Mouse (Mus musculus): ENCODE data around the gene Tdrkh.

Tdrkh gene

DNA sequence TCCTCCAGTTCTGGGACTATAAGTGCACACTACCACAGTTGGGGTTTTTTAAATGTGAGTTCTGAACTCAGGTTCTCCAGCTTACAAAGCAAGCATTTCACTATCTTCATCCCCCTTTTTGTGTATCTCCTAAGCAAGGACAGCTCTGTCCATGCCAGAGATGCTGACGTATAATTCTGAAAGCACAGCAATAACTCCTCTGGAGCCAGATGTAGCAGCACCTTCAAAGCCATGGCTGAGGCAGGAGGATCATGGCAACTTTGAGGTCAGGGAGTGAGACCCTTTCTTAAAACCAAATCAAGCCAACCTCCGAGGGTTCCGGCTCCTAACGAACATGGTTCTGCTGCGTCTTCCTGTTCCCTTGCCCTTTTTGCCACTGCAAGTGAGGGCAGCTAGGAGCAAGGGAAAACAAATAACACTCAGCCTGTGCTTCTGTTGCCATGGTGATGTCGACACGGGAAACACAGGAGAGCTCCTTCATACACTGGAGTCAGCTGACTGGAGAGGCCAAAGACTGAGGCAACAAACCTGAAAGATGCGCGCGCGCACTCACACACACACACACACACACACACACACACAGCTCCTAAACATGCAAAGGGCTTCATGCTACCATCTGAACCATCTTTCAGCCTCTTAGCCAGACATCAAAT, 51.0 kb downstream of the Tdrkh start:
- no peak for DNase-seq (ENCODE audit: low read depth)

DNA sequence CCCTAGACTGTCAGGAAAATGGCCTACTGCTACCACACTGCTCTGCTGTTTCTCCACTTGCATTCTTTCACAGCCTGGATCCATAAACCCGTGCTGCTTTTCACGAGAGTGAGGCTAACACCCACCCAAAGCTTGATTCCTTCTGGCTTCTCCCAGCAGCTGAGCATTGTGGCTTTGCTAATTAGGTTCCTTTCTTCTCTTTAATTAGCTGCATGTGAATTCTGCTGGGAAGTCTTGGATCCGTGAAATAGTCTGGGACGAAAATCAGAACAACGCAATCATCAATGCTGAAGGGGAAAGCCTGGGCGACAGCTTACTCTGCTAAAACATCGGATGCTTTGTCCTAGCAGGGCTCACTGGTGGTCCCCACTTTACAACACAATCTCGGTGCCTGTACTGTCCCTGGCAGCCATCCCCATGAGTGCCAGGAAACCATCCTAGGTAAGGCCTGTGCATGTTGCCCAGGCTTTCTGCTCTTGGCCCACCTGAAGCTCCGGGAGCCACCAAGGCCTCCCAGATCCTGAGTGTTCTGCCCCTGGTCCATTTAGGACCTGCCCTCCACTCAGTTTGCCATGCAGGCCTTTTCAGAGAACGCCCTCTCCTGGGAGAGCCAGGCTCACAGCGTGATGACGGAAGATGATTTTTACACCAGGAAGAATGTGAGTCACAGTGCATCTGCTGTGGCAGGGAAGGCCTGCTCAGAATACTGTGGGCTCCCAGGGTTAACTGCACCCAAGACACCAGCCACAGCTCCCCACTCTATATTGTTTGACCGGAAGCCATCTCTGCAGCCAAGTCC, 52.8 kb downstream of the Tdrkh start:
- DNase-seq (ENCODE audit: low read depth), result no peak

DNA sequence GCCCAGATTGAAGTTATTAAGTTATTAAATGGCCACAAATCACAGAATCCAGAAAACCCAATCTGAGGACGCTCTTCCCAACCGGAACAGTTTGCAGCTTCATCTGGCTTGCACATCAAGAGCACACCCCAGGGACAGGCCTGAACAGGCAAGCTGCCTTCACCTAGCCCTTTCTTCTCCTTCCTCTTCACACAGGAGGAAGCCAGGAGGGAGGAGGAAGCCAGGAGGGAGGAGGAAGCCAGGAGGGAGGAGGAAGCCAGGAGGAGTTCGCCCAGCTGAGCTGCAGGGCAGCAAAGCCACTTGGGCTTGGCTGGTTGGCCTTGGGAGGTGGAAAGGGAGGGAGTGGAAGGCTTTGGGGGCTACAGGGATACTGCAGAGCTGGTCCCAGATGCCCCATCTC, 55.9 kb downstream of the Tdrkh start:
- no peak for DNase-seq (ENCODE audit: low read depth)

DNA sequence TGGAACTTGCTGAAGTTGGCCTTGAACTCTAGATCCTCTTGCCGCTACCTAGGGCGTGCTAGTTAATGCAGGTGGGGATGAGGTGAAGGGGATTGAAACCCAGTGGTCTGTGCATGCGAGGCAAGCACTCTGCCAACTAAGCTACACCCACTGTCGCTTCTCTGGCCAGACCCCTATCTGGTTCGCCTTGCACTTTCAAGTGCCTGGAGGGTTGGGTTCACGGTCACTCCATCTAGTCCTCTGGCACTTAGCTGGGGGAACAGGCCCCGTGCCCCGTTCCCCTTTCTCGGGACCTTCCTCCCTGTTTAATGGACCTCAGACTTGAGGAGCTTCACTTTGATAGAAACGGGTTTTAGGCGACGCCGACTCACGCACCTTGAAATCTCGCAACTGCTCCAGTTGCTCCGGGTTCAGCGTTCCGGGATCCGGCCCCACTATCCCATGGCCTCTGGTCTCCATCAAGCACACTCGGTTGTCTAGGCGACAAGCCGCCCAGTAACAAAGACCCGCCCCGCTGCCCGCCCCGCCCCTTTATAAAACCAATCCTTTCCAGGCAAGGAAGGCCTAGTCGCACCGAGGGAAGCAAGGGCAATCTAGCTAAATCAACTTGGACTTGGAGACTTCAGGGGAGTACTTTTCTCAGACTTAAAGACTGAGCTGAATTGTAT, 59.5 kb downstream of the Tdrkh start:
- no peak for DNase-seq (ENCODE audit: low read depth)

DNA sequence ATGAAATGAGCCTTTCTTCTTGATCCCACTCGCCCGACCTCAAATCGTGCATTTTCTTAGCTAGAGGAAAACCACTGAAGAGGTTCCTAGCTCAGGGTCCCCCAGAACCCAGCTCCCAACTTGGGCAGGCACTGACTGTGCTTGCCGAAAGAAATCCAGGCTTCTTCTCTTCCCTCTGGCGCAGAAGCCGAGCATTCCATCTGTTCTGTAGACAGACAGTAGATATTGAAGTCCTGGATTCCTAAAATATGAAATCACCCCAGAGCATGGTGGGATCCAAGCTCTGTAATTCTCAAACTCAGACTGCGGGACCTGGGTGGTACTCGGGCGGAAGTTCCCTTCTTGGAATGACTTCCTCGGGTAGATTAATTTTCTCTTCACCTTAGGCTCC, 60.0 kb downstream of the Tdrkh start:
- no peak for DNase-seq (ENCODE audit: low read depth)

DNA sequence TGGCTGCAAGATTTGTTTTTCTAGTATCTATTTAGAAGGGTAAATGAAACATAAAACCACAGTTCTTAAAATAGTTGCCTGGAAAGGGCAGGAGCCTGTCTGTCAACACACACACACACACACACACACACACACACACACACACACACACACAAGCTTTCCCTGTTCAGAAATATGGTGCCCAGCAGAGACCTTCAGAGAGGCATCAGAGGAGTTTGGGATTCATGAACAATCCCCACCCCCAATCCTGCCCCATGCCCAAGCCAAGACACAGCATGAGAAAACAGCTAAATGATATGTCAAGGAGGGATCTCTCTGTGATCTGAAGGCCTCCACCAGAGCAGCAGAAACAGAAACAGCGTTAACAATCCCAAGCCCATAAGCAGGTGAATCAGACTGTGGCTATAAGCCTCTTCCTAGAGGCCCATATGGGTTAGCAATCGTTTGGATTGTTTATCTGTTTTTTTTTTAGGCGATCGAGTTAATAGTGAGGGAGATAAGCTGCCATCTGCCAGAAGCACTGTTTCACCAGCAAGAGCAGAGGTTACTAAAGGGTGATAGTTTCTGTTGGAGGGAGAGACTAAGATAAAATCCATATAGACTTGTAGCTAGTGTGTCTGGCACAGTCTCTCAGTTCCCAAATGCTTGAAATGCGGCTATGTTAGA, 60.6 kb downstream of the Tdrkh start:
- DNase-seq (ENCODE audit: low read depth), result no peak

DNA sequence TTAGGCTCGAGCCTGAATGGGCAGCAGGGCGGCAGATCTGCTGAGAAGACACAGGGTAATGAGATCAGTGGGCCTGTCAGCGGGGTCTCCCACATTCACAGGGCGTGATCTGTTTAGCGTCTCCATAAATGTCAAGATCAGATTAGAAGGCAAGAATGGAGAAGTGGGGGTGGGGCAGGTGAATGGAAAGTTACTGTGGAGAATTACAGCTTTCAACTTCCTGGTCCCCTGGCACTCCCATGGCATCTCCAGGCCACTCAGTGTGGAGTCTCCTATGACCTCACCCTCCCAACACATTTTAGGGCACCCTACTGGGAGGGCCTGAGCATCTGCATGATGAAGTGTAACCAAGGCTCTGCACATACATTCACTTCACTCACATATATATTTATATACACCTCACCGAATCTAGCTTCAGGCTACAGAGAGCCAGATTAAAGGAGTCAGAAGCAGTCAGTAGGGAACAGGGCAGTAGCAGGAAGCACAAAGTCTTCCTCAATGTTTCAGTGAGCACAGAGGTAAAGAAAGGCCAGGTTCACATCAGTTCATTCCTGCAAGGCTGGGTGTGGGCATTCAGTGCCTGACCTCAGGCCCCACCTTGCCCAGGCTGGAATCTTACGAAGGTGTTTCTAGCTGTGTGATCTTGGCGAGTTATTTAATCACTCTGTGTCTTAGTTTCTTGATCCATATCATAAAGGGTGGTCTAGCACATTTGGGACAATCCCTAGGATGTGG, 63.4 kb downstream of the Tdrkh start:
- no peak for DNase-seq (ENCODE audit: low read depth)

DNA sequence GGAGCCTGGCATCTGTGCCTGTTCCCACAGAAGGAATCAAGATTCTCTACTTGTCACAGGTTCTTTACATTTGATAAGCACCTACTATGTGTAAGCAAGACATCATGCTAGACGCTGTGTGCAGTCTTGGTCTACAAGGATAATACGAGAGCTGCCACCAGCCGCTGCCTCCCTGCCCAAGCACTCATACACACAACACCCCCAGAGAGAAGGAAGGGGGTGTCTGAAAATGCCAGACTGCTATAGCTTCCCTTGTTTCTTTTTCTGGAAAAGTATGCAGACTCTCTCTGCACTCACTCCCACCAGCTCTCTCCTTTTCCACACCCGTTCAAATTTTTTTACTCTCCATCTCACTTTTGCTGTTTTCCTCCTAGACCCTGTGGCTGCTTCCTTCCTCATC, 64.4 kb downstream of the Tdrkh start:
- no peak for DNase-seq (ENCODE audit: low read depth)

DNA sequence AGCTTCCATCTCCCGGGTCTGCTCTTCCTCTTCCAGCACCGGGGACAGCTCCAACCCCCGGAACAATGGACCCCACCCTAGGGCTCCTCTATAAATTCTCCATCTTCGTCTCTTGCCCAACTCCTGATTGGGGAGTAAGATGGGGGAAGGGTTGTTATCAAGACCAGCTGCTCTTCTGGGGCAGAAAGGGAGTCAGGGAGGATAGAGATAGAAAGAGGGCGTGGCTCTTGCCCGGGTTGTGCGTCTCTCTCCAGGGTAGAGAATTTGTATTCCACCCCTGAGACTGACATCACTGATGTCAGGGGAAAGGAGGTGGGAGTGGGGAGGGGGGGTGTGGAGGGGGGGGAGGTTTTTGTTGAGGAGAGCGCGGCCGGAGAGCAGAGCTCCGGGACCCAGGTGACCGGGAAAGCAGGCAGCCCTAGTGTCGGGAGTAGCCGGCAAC, 64.9 kb downstream of the Tdrkh start, which contains the start of gene Celf3:
Gene Celf3, plus strand, starts transcription at position 315 of the 442 bp plus-strand sequence.
- DNase-seq (ENCODE audit: low read depth), result no peak

DNA sequence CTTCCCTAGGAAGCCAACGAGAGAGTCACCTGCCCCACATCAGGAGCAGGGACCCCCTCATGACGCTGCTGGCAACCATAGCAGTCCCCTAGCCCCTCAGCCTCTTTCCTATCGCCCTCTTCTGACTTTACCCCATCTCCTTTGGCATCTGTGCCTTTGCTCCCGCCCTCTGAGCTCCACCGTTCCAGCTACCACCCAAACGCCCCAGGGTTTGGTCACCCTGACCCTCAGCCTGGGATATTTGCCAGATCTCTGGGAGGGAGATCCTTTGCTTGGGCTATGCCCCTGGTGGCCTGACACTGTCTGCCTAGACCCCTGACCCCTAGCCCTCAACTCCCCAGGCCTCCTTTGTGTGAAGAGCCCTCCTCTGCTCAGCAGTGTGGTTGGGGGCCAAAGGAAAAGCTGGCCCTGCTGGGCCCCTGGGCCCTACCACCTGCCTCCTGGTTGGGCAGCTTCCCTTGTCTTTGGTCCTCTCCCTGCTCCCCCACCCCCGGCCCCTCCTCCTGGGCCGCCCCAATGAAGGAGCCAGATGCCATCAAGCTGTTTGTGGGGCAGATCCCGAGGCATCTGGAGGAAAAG, 65.6 kb downstream of the Tdrkh start:
- DNase-seq (ENCODE audit: low read depth), result no peak

DNA sequence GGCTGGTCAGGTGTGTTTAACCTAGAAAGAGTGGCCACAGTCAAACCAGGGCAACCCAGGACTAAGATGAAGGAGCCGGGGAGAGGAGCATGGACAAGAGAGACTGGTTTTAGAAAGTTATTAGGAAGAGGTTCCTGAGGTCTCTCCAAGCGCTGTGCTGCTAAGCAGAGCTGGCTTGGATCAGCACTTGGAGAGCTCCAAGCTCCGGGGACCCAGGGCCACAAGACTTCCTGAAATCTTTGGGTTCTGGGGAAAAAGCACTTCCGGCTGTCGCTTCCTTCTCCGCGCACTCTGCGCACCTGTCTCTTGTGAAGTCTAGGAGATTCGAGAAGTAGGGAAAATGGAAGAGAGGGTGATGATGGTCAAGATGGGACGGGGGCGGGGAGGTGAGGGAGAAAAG, 66.5 kb downstream of the Tdrkh start:
- no peak for DNase-seq (ENCODE audit: low read depth)

DNA sequence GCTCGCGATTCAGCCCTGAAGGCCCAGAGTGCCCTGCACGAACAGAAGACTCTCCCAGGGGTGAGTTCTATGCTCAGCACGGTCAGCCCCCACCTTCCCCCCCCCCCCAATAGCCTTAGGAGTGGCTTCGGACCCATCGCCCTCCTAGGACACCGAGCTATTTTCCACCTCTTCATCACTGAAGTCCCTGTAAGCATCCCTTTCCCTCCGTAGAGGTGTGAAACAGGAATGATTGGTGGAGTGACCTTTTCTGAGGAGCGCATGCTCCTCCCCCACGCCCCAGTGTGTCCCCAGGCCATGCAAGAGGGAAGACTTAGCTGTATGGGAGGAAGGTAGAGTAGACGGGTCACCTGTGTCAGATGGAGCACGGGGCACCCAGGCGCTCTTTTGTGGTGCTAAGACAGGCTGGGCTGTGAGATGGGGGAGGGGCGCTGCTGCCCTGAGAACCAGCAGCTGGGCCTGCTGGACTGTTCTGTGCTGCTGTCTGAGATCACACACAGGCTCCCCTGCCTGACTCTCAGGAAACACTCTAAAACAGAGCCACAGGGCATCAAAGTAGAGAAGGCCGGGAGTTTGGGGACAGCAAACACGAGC, 67.3 kb downstream of the Tdrkh start, which contains the start of gene Riiad1:
Gene Riiad1, minus strand, starts transcription at position 51 of the 594 bp plus-strand sequence.
- no peak for DNase-seq (ENCODE audit: low read depth)

DNA sequence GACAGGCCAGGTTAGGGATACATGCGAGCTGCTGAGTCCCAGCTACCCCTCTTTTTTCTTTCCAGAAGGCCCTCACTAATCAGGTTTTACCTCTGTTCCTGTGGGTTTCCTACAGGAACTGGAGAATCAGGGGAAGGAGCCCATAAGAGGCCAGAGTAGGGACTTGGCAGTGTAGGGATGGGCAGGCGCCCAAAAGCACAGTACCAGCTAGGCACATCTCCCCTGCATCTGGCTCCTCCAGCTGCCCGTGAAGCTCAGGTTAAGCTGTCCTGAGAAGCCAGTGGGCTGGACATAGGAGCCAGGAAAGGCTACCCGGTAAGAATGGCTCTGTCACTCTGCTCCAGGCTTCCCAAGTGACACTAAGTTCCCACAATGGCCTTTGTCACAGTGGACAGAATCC, 68.4 kb downstream of the Tdrkh start:
- DNase-seq (ENCODE audit: low read depth), result no peak

DNA sequence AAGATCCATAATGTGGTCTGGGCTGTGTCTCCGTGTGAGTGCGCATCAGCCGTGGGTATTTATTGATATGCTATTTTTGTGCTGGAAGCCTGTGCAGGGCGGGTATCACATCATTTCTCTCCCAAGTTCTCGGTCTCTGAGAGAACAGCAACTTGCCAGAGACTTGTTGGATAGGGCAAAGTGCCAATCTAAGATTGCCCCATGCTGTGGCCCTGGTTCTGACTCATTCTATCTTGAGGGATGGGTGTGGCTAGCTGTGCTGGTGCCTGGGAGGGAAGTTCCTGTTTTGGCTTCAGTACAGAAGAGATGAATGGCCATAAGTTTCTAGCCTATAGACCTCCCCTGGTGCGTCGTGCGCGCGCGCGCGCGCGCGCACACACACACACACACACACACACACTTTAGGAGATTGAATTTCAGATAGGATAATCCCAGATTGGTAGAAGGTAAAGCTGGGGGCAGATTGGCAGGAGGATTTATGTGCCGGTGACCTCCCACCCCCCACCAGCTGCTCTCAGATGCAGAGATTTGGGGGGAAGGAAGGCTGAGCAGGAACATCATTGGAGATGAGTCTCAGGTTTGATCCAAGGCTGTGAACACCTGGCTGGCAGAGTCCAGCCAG, 69.8 kb downstream of the Tdrkh start:
- peak; percentile 79 for DNase-seq (ENCODE audit: low read depth)

DNA sequence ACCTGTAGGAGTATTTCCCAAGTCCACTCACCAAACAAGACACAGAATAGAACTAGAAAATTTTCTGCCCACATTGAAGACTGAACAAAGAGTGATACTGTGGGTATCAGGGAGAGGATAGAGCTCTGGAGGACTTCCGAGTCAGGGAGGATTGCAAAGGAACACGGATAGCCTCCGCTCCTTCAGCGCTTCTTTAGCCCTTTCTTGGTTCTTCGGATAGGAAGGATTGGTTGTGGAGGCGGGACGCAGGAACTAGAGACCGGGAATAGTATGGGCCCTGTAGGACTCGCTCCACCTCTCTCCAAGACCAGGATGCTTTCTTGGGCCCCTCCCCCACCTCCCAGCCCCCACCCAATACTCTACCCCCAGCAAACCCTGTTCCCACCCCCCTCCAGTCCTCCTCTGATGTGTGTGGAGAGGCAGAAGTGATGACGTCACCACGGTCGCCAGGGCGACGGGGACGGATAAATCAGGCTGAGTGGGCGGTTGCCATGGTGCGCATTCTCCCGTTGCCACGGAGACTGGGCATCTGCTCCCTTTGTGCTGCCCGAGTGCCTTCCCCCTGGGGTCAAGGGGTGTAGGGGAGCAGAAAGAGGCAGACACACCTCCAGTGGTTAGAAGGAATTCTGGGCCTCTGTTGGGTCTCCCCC, 70.8 kb downstream of the Tdrkh start:
- DNase-seq (ENCODE audit: low read depth), result no peak
